8 mouse cellular contexts compared by ENCODE assay signal in the genomic region with DNA sequence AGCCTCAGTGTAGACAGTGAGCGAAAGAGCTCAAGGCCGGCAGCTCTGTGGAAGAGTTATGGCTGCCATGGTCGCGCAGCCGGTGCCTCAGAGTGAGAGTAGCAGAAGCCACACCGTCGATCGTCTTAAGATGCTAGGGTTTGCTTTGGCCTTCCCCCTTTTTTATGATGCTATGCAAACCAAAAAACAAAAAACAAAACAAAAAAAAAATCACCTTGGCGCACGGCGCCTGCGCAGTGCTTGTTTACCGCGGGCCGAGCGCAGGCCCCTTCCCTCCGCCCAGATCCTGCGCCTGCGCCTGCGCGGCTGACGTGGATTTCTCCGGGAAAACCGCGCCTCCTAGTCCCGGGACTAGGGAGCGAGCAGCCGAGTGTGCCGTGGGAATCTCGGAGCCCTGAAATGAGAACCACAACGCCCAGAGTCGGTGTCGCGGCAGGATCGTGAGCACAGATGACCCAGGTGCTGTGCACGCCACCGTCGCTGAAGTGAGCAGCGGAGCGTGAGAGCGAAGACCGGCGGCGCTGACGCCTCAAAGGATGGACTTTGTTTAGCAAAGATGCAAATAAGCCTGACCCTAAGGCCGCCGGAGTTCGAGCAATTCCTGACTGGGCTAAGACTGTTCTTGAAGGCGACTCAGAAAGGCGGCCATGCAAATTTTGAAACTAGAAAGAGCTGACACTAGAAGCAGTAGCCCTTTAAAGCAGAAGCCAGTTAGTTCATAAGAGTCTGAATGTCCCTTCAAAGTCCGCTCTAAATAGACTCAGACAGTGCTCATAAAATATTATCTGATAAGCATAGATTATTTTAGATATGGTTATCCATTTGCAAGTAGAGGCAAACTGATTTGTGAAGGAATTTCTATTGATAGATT. TPM values are rescaled to one million over a fixed set of nuclear protein-coding genes. Genes with fewer than 3 reads are reported as not detected.
DNase-seq lines count a peak whose midpoint lies in the region; ATAC-seq lines count a peak whose summit lies in the region.

A gene (minus strand): TSS at position 484 of the 871 bp plus-strand sequence.

- H3K9ac ChIP-seq in hindbrain, embryonic 15.5 days = peak within 1 kb of the TSS; percentile 85

- no peaks in the 10 kb centered on the region for H3K36me3 ChIP-seq in hindbrain, embryonic 15.5 days

- H3K27me3 ChIP-seq in hindbrain, embryonic 15.5 days = no peaks in the 10 kb centered on the region

- WGBS in hindbrain, embryonic 15.5 days = under 1% methylated on average over 51 of the region's 51 CpGs

- H3K4me1 ChIP-seq in hindbrain, embryonic 15.5 days (replicated peaks) = peaks cover 14% of the 10 kb centered on the region

- peak within 1 kb of the TSS; percentile 89 for H3K4me2 ChIP-seq in hindbrain, embryonic 15.5 days

- peak within 1 kb of the TSS; percentile 100 for H3K27ac ChIP-seq in hindbrain, embryonic 15.5 days (replicated peaks)

- peak; percentile 95 for ATAC-seq in hindbrain, embryonic 15.5 days (ENCODE audit: low FRiP score, low read depth)

- H3K9me3 ChIP-seq in hindbrain, embryonic 15.5 days = no peaks in the 10 kb centered on the region

- peak within 1 kb of the TSS; percentile 71 for H3K4me3 ChIP-seq in hindbrain, embryonic 15.5 days

- peak; percentile 98 for DNase-seq in WW6 (ENCODE audit: low read depth, low spot score)
- DNase-seq in cerebellum, postnatal 36 days = peak; percentile 91 to 92
- peak; percentile 83 to 87 for DNase-seq in frontal cortex, postnatal 36 days (ENCODE audit: low spot score in 2 of 2)
- DNase-seq in left cerebral cortex, adult 18-20 months (ENCODE audit: low spot score in 2 of 2) = peak; percentile 86 to 91
- DNase-seq in lung, postnatal 4 days = peak; percentile 93 to 95
- DNase-seq in right cerebral cortex, adult 18-20 months = peak; percentile 89
- peak; percentile 88 for DNase-seq in urinary bladder, adult 2 months (ENCODE audit: low spot score)

RNA-seq across cellular contexts. Expression of the gene that starts here (rescaled TPM):
- polyA plus RNA-seq in hindbrain, embryonic 15.5 days (2015; fragmentation: Nextera tagmentation; extraction: Ambion mirVana) = 34.3 and 34.5 TPM in 2 replicates
- total RNA-seq in left cerebral cortex, adult 18-20 months (2021) = 10 to 100 TPM; 28.8 to 32.1 TPM
- 9.5 and 9.7 TPM in 2 replicates for polyA plus RNA-seq in urinary bladder, adult 2 months (2012; rRNA removed)

Comparison
In these comparisons a context has a peak if more than half of its experiments do, and no peak if none do; other contexts are left out.
1. Peak in every context shown above with its lines: DNase-seq, ATAC-seq, H3K4me3 ChIP-seq and H3K27ac ChIP-seq.